Mouse (Mus musculus) hindbrain, embryonic 15.5 days (tissue): ENCODE results near the gene Sesn2. TPM values are rescaled to one million over a fixed set of nuclear protein-coding genes. Genes with fewer than 3 reads are reported as not detected.

Experiments
- ATAC-seq: fragments of 200-750 bp; cut with Nextera tagmentation; 2 replicates; pipeline ENCODE4 v1.8.0; 2017; ENCODE audit warnings: low read depth, moderate number of reproducible peaks, moderate TSS enrichment; ENCODE audit not compliant: low FRiP score
- H3K27ac ChIP-seq: fragments of 300-500 bp; sonication (generic); replicated peaks from 2 replicates; pipeline ENCODE4 v1.5.1; 2015; ENCODE audit warnings: mild to moderate bottlenecking, inconsistent platforms
- H3K27me3 ChIP-seq: fragments of 300-500 bp; sonication (generic); 2 replicates; pipeline ENCODE4 v1.6.1; 2015; ENCODE audit warnings: control low read depth, inconsistent platforms
- H3K36me3 ChIP-seq: fragments of 300-500 bp; sonication (generic); 2 replicates; pipeline ENCODE4 v1.6.1; 2015; ENCODE audit warnings: control low read depth, inconsistent platforms
- H3K4me1 ChIP-seq: fragments of 300-500 bp; sonication (generic); replicated peaks from 2 replicates; pipeline ENCODE4 v1.6.1; 2015; ENCODE audit warnings: control low read depth, inconsistent platforms
- H3K4me2 ChIP-seq: fragments of 300-500 bp; sonication (generic); 2 replicates; pipeline ENCODE4 v1.6.1; 2015; ENCODE audit warnings: moderate library complexity, mild to moderate bottlenecking, inconsistent platforms
- H3K4me3 ChIP-seq: fragments of 300-500 bp; sonication (generic); 2 replicates; pipeline ENCODE4 v1.5.1; 2015; ENCODE audit warnings: mild to moderate bottlenecking, inconsistent platforms
- H3K9ac ChIP-seq: fragments of 300-500 bp; sonication (generic); 2 replicates; pipeline ENCODE4 v1.6.1; 2015; ENCODE audit warnings: inconsistent platforms
- H3K9me3 ChIP-seq: fragments of 300-500 bp; sonication (generic); 2 replicates; pipeline ENCODE4 v1.6.1; 2016; ENCODE audit warnings: control low read depth, inconsistent platforms
- WGBS: fragments of 180-500 bp; shearing (Covaris S2); methylation state at CpG from one replicate; pipeline ENCODE4 v1.1.7; 2015; 5-methylcytosine and 5-hydroxymethylcytosine counted together
- polyA plus RNA-seq: library from polyadenylated mRNA; unstranded; fragments of >200 nt; fragmentation: Nextera tagmentation; extraction: Ambion mirVana; gene quantifications from 2 replicates; pipeline ENCODE4 v1.2.1, GENCODE M21; 2015

The Sesn2 gene
- polyA plus RNA-seq, 1 experiment from 2014 or later = 11.5 TPM

DNA sequence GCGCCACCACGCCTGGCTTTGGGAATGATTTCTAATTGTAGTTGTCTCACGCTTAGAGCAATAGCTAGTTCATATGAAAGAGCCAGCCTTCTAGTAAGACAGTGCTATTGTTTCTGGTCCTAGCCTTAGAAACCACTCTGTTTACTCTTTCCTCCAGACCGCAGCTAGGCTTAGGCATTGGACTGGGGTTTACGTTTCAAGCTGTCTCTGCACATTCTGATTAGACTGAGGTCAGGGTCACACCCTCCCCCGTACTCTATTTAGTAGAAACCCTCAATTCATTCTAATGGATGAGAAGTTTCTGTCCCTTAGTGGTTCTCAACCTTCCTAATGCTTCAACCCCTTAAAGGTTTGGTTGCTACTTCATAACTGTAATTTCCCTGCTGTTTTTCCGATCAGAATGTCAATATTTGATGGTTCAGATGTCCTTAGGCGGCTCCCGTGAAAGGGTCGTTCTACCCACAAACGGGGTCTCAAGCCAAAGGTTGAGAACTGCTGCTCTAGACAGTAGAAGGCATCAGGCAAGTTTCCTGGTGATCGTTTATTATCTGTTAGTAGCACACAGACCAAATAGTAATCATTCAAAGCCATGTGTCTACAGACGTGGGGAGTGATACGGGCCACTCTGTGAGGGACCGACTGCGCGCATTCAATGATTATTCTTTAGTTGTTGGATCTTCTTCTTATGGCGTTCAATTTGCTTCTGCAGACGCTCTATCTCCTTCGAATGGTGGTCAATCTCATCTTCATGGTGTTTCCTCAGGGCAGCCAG lies 19.9 kb upstream of the Sesn2 start:
- 94% methylated on average over 20 of the region's 20 CpGs for WGBS
- no peak for ATAC-seq

DNA sequence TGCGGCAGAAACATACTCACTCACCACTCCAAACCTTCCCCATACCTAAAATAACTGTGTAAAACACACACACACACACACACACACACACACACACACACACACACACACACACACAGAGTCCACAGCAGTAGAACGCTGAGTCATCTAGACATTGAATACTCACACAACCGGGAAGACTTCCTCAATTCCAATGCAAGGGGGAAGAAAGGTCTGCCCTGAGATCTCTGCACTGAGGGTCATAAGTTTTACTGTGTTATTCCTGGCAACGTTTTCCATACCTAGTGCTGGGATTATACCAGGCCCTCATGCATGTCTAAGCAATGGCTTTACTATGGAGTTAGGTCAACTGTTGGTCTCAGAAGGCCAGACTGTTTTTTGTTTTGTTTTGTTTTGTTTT lies 19.0 kb upstream of the Sesn2 start:
- Histone ChIP-seq H3K9ac (no peak overlapping the region), H3K27ac (no peak overlapping the region), H3K27me3 (no peaks in the 10 kb centered on the region), H3K4me3 (no peak overlapping the region), H3K36me3 (peaks cover 12% of the 10 kb centered on the region), H3K9me3 (no peaks in the 10 kb centered on the region), H3K4me1 (peaks cover 20% of the 10 kb centered on the region), H3K4me2 (no peak overlapping the region)
- 93% methylated on average over 4 of the region's 4 CpGs for WGBS
- no peak for ATAC-seq

More for the DNA sequence above, 19.9 kb upstream of the Sesn2 start:
- Histone ChIP-seq H3K4me1 (peaks cover 28% of the 10 kb centered on the region), H3K4me2 (no peak overlapping the region), H3K9ac (no peak overlapping the region), H3K36me3 (peaks cover 12% of the 10 kb centered on the region), H3K27me3 (no peaks in the 10 kb centered on the region), H3K27ac (no peak overlapping the region), H3K4me3 (no peak overlapping the region), H3K9me3 (no peaks in the 10 kb centered on the region)

DNA sequence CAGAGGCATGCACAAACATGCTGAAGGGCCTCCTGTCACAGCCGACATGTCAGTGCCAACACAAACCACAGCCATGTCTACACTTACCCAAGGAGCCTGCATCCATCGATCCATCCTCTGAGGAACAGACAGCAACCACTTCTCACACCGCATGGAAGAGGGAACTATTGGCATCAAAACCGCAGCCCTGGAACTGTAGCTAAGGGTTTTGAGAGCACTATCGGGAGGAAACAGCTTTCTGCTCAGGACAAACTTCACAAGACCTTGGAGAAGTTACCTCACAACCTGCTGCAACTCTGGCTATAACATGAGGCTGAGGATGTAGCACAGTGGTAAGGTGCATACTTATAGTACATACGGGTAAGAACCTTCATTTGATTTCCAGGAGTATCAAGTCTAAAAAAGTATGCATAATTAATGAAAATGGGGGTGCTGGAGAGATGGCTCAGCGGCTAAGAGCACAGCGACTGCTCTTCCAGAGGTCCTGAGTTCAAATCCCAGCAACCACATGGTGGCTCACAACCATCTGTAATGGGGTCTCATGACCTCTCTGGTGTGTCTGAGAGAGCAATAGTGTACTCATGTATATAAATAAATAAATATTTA lies 17.7 kb upstream of the Sesn2 start:
- Histone ChIP-seq H3K9ac (no peak overlapping the region), H3K4me2 (no peak overlapping the region), H3K4me3 (no peak overlapping the region), H3K27ac (no peak overlapping the region), H3K27me3 (no peaks in the 10 kb centered on the region), H3K36me3 (peaks cover 12% of the 10 kb centered on the region), H3K4me1 (peaks cover 14% of the 10 kb centered on the region), H3K9me3 (no peaks in the 10 kb centered on the region)
- ATAC-seq = no peak
- 91% methylated on average over 8 of the region's 8 CpGs for WGBS

DNA sequence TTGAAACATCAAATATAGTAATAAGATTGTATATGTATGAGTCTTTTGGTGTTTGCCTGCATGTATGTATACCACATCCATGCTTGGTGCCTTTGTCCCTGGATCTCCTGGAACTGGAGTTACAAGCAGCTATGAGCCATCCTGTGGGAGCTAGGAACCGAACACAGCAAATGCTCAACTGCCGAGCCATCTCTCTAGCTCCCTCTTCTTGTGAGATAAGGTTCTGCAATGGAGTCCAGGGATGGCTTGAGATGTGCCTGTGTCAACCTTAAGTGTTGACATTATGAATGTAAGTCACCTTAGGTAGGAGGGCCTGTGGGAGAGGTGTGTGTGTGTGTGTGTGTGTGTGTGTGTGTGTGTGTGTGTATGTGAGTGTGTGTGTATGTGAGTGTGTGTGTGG lies 16.4 kb upstream of the Sesn2 start:
- WGBS = 63% methylated on average over 2 of the region's 2 CpGs
- no peaks in the 10 kb centered on the region for H3K9me3 ChIP-seq
- no peak overlapping the region for H3K9ac ChIP-seq
- no peak for ATAC-seq
- H3K27ac ChIP-seq = no peak overlapping the region
- no peaks in the 10 kb centered on the region for H3K27me3 ChIP-seq
- H3K36me3 ChIP-seq = peaks cover 12% of the 10 kb centered on the region
- H3K4me1 ChIP-seq = peaks cover 5% of the 10 kb centered on the region
- no peak overlapping the region for H3K4me3 ChIP-seq
- H3K4me2 ChIP-seq = no peak overlapping the region

DNA sequence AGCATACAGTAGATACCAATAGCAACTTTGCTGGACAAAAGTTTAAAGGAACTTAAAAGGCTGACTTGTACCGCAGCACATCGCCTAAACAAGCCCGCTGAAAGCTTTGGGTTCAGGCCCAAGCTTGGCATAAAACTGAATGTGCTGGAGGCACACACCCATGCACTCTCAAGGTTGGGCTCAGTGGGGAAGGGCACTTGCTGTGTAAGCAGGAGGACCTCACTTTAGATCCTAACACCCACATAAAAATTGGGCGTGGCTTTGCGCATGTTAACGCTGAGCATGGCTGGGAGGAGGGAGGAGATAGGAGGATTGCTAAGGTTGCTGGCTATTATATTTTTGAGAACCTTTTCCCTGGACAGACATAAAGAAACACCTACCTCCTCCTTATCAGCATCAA lies 14.5 kb upstream of the Sesn2 start:
- ATAC-seq = no peak
- Histone ChIP-seq H3K4me2 (no peak overlapping the region), H3K9me3 (no peaks in the 10 kb centered on the region), H3K9ac (no peak overlapping the region), H3K4me3 (no peak overlapping the region), H3K36me3 (peaks cover 2% of the 10 kb centered on the region; the same call in 1 of the 2 replicates), H3K27ac (no peak overlapping the region), H3K27me3 (no peaks in the 10 kb centered on the region), H3K4me1 (no peaks in the 10 kb centered on the region)
- 49% methylated on average over 6 of the region's 6 CpGs for WGBS

DNA sequence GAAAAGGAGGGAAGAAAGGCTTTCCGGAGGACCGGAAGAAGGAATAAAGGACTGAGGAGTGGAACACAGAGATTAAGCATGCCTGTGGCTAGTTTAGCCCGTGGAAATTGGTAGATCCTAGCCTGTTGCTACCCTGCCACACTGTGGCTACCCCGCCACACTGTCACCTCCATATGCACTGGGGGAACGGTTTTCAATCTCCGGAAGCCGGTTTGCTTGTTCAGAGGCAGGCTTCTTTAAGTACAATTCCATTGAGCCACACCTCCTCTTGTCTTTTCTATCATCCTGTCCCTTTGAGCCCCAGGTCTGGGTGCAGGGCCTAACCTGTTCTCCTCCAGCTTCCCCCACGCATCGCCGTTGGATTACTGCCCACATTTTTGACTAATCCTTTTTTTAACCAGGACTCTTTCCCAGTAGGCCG lies 14.0 kb upstream of the Sesn2 start:
- Histone ChIP-seq H3K27ac (no peak overlapping the region), H3K36me3 (no peaks in the 10 kb centered on the region), H3K27me3 (no peaks in the 10 kb centered on the region), H3K4me2 (no peak overlapping the region), H3K9ac (no peak overlapping the region), H3K4me1 (no peaks in the 10 kb centered on the region), H3K9me3 (no peaks in the 10 kb centered on the region), H3K4me3 (no peak overlapping the region)
- 22% methylated on average over 11 of the region's 11 CpGs for WGBS
- ATAC-seq = no peak

DNA sequence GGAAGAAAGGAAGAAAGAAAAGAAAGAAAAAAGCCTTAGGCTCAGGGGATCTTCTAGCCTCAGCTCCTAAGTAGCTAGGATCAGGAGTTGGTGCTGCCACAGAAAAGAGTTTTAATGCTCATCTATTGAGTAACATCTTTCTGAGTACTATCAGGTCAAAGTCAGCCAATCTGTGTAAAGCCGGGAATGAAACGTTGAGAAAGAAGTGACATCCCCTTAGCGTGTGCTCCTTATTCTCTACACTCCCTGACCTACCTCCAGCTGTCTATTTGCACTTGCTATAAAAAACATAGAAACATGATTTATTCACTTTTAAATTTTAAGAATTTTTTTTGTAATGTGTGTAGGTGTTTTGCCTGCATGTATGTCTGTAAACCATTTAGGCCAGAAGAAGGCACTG lies 8.9 kb upstream of the Sesn2 start:
- no peak overlapping the region for H3K9ac ChIP-seq
- no peak overlapping the region for H3K27ac ChIP-seq
- H3K4me1 ChIP-seq = peaks cover 11% of the 10 kb centered on the region
- 91% methylated on average over 3 of the region's 3 CpGs for WGBS
- no peaks in the 10 kb centered on the region for H3K9me3 ChIP-seq
- H3K27me3 ChIP-seq = no peaks in the 10 kb centered on the region
- no peak overlapping the region for H3K4me2 ChIP-seq
- no peak overlapping the region for H3K4me3 ChIP-seq
- ATAC-seq = no peak
- H3K36me3 ChIP-seq = no peaks in the 10 kb centered on the region

DNA sequence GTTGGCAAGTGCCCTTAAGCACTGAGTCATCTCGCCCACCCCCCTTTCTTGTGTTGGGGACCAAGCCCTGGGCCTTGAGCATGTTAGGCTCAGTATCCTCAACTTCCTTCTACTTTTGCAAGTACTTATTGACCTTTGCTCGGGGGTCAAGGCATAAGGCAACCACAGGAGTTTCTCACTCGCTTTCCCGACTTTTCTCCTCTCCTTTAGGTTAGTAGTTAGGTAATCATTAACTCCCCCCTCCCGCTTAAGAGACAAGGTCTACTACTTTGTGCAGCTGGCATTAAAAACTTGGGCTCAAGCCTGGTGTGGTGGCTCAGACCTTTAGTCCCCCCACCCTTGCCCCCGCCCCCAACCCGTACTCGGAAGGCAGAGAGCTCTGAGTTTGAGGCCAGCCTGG lies 7.8 kb upstream of the Sesn2 start:
- Histone ChIP-seq H3K9me3 (no peaks in the 10 kb centered on the region), H3K4me3 (no peak overlapping the region), H3K4me2 (no peak overlapping the region), H3K36me3 (no peaks in the 10 kb centered on the region), H3K27ac (no peak overlapping the region), H3K4me1 (peaks cover 17% of the 10 kb centered on the region), H3K9ac (no peak overlapping the region), H3K27me3 (peaks cover 7% of the 10 kb centered on the region; the same call in 1 of the 2 replicates)
- no peak for ATAC-seq
- 54% methylated on average over 8 of the region's 8 CpGs for WGBS

DNA sequence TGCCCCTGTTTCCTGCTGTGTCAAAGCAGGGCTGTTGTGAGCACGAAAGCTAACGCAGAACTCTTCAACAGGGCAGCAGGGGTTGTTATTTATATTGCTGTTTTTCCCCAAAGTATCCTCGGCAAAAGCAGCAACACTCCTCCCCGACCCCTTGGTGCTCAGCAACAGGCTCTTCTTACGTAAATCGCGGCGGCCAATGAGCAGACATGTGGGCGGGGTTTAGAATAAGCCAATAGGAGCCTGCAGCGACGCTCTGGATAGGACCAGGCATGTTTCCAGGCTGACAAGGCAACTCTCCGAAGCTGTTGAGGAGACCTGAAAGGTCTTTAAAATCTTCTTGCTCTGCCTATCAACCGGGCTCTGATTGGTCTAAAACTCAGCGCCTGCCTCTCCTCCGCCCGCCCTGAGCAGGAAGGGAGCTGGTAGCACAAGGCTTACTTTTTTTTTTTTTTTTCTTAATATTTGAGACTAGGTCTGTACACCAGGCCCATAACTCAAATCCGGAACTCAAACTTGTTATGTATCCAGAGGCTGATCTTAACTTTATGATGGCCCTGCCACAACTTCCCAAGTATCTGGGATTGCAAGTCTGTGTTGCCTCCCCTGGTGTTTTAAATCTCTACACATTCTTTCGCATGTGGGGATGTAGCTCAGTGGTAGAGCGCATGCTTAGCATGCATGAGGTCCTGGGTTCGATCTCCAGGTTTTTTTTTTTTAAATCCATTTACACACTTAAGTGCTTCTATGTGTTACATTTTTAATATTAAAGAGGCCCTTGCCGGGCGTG lies 5.3 kb upstream of the Sesn2 start:
- Histone ChIP-seq H3K9me3 (no peaks in the 10 kb centered on the region), H3K9ac (peak overlapping the region; percentile 8), H3K4me2 (peak overlapping the region; percentile 94), H3K4me3 (peak overlapping the region; percentile 46), H3K4me1 (peaks cover 17% of the 10 kb centered on the region), H3K27me3 (peaks cover 7% of the 10 kb centered on the region; the same call in 1 of the 2 replicates), H3K27ac (peak overlapping the region; percentile 78), H3K36me3 (no peaks in the 10 kb centered on the region)
- 21% methylated on average over 22 of the region's 22 CpGs for WGBS
- peak; percentile 96 for ATAC-seq

DNA sequence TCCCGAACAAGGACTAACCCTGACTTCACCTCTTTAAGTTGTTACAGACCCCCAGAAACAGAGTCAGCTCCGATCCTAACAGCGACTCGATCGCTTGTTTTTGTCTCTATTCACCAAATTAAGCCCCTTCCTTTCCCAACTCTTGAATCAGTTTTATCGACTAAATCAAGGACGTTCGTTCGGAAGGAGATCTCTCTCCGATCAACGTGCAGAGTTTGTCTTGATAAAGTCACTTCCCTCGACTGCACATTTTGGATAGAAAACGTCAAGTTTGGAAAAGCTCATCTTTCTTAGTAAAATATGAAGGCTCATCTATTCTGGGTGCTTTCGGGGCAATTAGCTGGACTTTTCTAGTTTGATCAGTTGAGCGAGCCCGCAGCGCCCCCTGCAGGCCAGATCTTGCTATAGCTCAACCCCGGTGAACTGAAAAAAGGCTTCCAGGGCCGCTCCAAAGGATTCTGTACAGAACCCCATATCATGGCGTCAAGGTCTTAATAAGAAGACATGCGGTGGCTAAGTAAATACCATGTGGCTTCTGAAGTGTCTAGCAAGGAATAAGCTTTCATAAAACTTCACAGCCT lies 4.3 kb upstream of the Sesn2 start:
- H3K27ac ChIP-seq = peak overlapping the region; percentile 78
- peaks cover 7% of the 10 kb centered on the region; the same call in 1 of the 2 replicates for H3K27me3 ChIP-seq
- H3K4me1 ChIP-seq = peaks cover 17% of the 10 kb centered on the region
- H3K4me2 ChIP-seq = peak overlapping the region; percentile 94
- H3K4me3 ChIP-seq = peak overlapping the region; percentile 46
- peak overlapping the region; percentile 17 for H3K9ac ChIP-seq
- H3K36me3 ChIP-seq = no peaks in the 10 kb centered on the region
- WGBS = 2% methylated on average over 21 of the region's 21 CpGs
- ATAC-seq = no peak
- no peaks in the 10 kb centered on the region for H3K9me3 ChIP-seq

DNA sequence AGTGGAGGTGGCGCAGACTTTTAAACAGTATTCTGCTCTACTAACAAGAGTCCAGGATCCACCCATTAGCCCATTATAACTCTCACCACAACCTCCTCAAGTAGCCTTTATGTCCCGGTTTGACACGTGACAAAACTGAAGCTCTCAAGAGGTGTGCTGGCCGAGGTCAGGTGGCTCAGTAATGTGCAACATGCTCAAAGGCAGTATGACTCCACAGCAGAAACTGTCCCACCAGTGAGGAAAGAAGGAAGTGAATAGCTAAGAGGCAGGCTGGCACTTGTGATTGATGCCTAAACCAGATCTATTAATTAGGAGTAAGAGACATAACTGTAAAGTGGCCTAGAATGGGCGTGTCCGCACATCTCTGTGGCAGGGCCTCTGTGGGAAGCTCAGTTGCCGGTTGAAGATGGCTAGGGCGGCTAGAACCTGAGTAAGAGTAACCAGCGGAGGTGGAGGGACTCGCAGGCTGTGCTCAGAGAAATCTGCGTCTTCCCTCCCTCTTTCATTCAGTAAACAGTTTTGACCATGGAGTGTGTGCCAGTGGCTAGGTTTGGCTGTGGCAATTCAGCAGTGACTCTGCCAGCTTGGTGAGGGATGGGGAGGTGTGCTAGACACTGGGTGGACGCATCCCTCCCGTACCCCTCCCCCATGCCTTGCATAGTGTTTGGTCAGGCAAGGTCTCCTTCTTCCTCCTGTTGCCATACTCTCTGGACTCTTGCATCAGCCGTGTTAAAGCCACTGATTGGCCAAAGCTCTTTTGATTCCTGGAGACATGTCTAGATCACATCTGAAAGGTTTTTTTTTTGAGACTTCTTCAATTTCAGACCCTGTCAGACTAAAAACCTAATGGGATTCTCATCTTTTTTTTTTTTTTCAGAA lies 3.3 kb upstream of the Sesn2 start:
- Histone ChIP-seq H3K4me2 (peak overlapping the region; percentile 16), H3K36me3 (no peaks in the 10 kb centered on the region), H3K27ac (no peak overlapping the region), H3K4me1 (peaks cover 26% of the 10 kb centered on the region), H3K4me3 (no peak overlapping the region), H3K9me3 (no peaks in the 10 kb centered on the region), H3K9ac (no peak overlapping the region), H3K27me3 (peaks cover 7% of the 10 kb centered on the region; the same call in 1 of the 2 replicates)
- no peak for ATAC-seq
- WGBS = 32% methylated on average over 14 of the region's 14 CpGs
